Mouse (Mus musculus): ENCODE results near the gene Kbtbd2. TPM values are rescaled to one million over a fixed set of nuclear protein-coding genes. Genes with fewer than 3 reads are reported as not detected.

Kbtbd2 gene
- polyA plus RNA-seq, 1 experiment from 2014 or later, result 37.0 TPM

Other genes with a start within 250 kb of the Kbtbd2 start
- 7.1 and 9.1 TPM in 2 replicates for gene Pde1c, start 228.7 kb downstream of the Kbtbd2 start, polyA plus RNA-seq (2015; fragmentation: Nextera tagmentation; extraction: Ambion mirVana)
- 108 and 121 TPM in 2 replicates for gene Lsm5, start 93.1 kb downstream of the Kbtbd2 start, polyA plus RNA-seq (2015; fragmentation: Nextera tagmentation; extraction: Ambion mirVana)
- gene Avl9, start 82.9 kb downstream of the Kbtbd2 start, polyA plus RNA-seq (2015; fragmentation: Nextera tagmentation; extraction: Ambion mirVana), result 33.6 and 34.4 TPM in 2 replicates
- 23.3 and 29.2 TPM in 2 replicates for gene Fkbp9, start 34.2 kb upstream of the Kbtbd2 start, polyA plus RNA-seq (2015; fragmentation: Nextera tagmentation; extraction: Ambion mirVana)
- gene Nt5c3, start 126.1 kb upstream of the Kbtbd2 start, polyA plus RNA-seq (2015; fragmentation: Nextera tagmentation; extraction: Ambion mirVana), result 137 and 148 TPM in 2 replicates
- 0.62 and 0.72 TPM in 2 replicates for gene Vmn1r4, start 126.2 kb upstream of the Kbtbd2 start, polyA plus RNA-seq (2015; fragmentation: Nextera tagmentation; extraction: Ambion mirVana)
- not detected in 2 replicates for gene Vmn1r5, start 172.5 kb upstream of the Kbtbd2 start, polyA plus RNA-seq (2015; fragmentation: Nextera tagmentation; extraction: Ambion mirVana)
- gene Vmn1r6, start 199.4 kb upstream of the Kbtbd2 start, polyA plus RNA-seq (2015; fragmentation: Nextera tagmentation; extraction: Ambion mirVana), result not detected in 2 replicates
- gene Vmn1r7, start 227.5 kb upstream of the Kbtbd2 start, polyA plus RNA-seq (2015; fragmentation: Nextera tagmentation; extraction: Ambion mirVana), result not detected in 2 replicates
- not detected in 2 replicates for gene Vmn1r8, start 234.5 kb upstream of the Kbtbd2 start, polyA plus RNA-seq (2015; fragmentation: Nextera tagmentation; extraction: Ambion mirVana)